Mouse (Mus musculus) Patski (cell line): ENCODE measurements around the gene Tchp. TPM values are rescaled to one million over a fixed set of nuclear protein-coding genes. Genes with fewer than 3 reads are reported as not detected.
A peak's percentile ranks its signal among the peaks of the same experiment; 100 is the strongest.

Source experiments
- ATAC-seq: fragments of 100-300 bp; one replicate; pipeline ENCODE4 v1.8.0; 2021
- CTCF ChIA-PET: fragments of 350-600 bp; sonication (Branson Sonifier 250); formaldehyde crosslinking; loops from one replicate; lab custom pipeline; 2022; ENCODE audit warnings: inconsistent platforms; lab: Charles Lee
- POLR2A ChIA-PET: fragments of 350-600 bp; sonication (Branson Sonifier 250); formaldehyde crosslinking; loops from one replicate; lab custom pipeline; 2022; ENCODE audit warnings: antibody characterized with exemption, inconsistent platforms; lab: Charles Lee
- DNase-seq: peaks from one replicate; pipeline ENCODE4 v3.0.0-alpha.2; 2011; ENCODE audit warnings: low read depth, low spot score
- H3K27me3 ChIP-seq: fragments of 371-371 bp; one replicate; pipeline ENCODE4 v1.5.1; 2021
- CTCF ChIP-seq: fragments of 100-300 bp; IDR thresholded peaks from one replicate; pipeline ENCODE4 v1.5.1; 2021
- in situ Hi-C: fragments of 300-500 bp; cut with MboI; formaldehyde crosslinking; loops from 3 replicates; pipeline ENCODE4 v1.11.1; 2018; ENCODE audit warnings: low pct_unique_long_range_greater_than_20kb, mixed read lengths
- polyA plus RNA-seq: library from polyadenylated mRNA; unstranded; gene quantifications from one replicate; pipeline ENCODE4 v1.2.3, GENCODE M21; 2021

Tchp gene
- 24.5 TPM for polyA plus RNA-seq

GRCm38 (mm10) chr5:114707265-114708068 is at the start of gene Tchp:
Tchp (plus strand) TSS chr5:114707760.
- no peak for TF ChIP-seq CTCF
- ChIA-PET CTCF (no interaction called here), POLR2A (interaction anchor here (0.8 to 1.5 kb wide), 2 partner anchors 14 to 642 kb away, joined by 3 to 4 read pairs; partner anchors contain the start of gene Cox6a1)
- DNase-seq (peak; percentile 68), ATAC-seq (peak; percentile 68)
- in situ Hi-C loops = no loop called here
- no peaks in the 10 kb centered on the region for H3K27me3 ChIP-seq

GRCm38 (mm10) chr5:114658255-114658654 is 49.3 kb upstream of the Tchp start, which contains the start of gene Trpv4:
Trpv4 (minus strand) TSS chr5:114658421.
- TF ChIP-seq CTCF = no peak
- ATAC-seq (peak; percentile 44), DNase-seq (no peak)
- ChIA-PET POLR2A (interaction anchor here (0.8 to 1.9 kb wide), 2 partner anchors 9 to 19 kb away, joined by 3 to 8 read pairs; no protein-coding TSS in a partner anchor), CTCF (interaction anchor here (2.5 kb wide), 1 partner anchor 8 kb away, joined by 10 read pairs; no protein-coding TSS in a partner anchor)
- in situ Hi-C loops = no loop called here
- H3K27me3 ChIP-seq = no peaks in the 10 kb centered on the region

GRCm38 (mm10) chr5:114661029-114661428 is 46.5 kb upstream of the Tchp start:
- TF ChIP-seq CTCF = no peak
- DNase-seq (no peak), ATAC-seq (no peak)
- POLR2A ChIA-PET = interaction anchor here (0.7 to 1.3 kb wide), 2 partner anchors 13 to 112 kb away, joined by 3 to 4 read pairs; no protein-coding TSS in a partner anchor
- in situ Hi-C loops = no loop called here
- CTCF ChIA-PET = interaction anchor here (1.3 to 2.2 kb wide), 4 partner anchors 9 to 35 kb away, joined by 4 to 14 read pairs (median 6); no protein-coding TSS in a partner anchor
- H3K27me3 ChIP-seq = no peaks in the 10 kb centered on the region

GRCm38 (mm10) chr5:114664139-114664538 is 43.4 kb upstream of the Tchp start:
- ATAC-seq = no peak
- no peaks in the 10 kb centered on the region for H3K27me3 ChIP-seq
- no peak for DNase-seq
- ChIA-PET CTCF (interaction anchor here (1.1 to 7.2 kb wide), 3 partner anchors 13 to 27 kb away, joined by 3 to 50 read pairs (median 8); no protein-coding TSS in a partner anchor), POLR2A (interaction anchor here (0.6 to 1.2 kb wide), 2 partner anchors 9 to 304 kb away, joined by 3 to 4 read pairs; no protein-coding TSS in a partner anchor)
- in situ Hi-C loops = no loop called here
- no peak for TF ChIP-seq CTCF

GRCm38 (mm10) chr5:114664750-114665149 is 42.8 kb upstream of the Tchp start:
- CTCF ChIA-PET = interaction anchor here (1.1 to 7.2 kb wide), 4 partner anchors 14 to 39 kb away, joined by 3 to 50 read pairs (median 8); no protein-coding TSS in a partner anchor
- POLR2A ChIA-PET = interaction anchor here (0.6 to 1.2 kb wide), 2 partner anchors 9 to 303 kb away, joined by 3 to 4 read pairs; no protein-coding TSS in a partner anchor
- H3K27me3 ChIP-seq = no peaks in the 10 kb centered on the region
- in situ Hi-C loops = no loop called here
- ATAC-seq = no peak
- no peak for TF ChIP-seq CTCF
- DNase-seq = peak; percentile 35

- POLR2A ChIA-PET = interaction anchor here (1.0 kb wide), 1 partner anchor 27 kb away, joined by 3 read pairs; no protein-coding TSS in a partner anchor
- CTCF ChIA-PET = interaction anchor here (0.7 to 7.2 kb wide), 5 partner anchors 10 to 41 kb away, joined by 3 to 50 read pairs (median 10); no protein-coding TSS in a partner anchor
- DNase-seq (no peak), ATAC-seq (no peak)
- in situ Hi-C loops = no loop called here
- H3K27me3 ChIP-seq = no peaks in the 10 kb centered on the region
- no peak for TF ChIP-seq CTCF
Observed at GRCm38 (mm10) chr5:114666659-114667058, 40.9 kb upstream of the Tchp start.

GRCm38 (mm10) chr5:114667228-114667856 is 40.2 kb upstream of the Tchp start:
- peak; percentile 100 for TF ChIP-seq CTCF
- peak; percentile 72 for ATAC-seq
- H3K27me3 ChIP-seq = no peaks in the 10 kb centered on the region
- peak; percentile 92 for DNase-seq
- ChIA-PET POLR2A (interaction anchor here (1.0 kb wide), 1 partner anchor 32 kb away, joined by 3 read pairs; no protein-coding TSS in a partner anchor), CTCF (interaction anchor here (0.8 to 7.2 kb wide), 10 partner anchors 11 to 137 kb away, joined by 3 to 50 read pairs (median 6); partner anchors contain the start of gene Gltp)
- in situ Hi-C loops = no loop called here

GRCm38 (mm10) chr5:114669014-114669413 is 38.5 kb upstream of the Tchp start:
- ChIA-PET CTCF (interaction anchor here (1.1 to 7.2 kb wide), 6 partner anchors 9 to 136 kb away, joined by 3 to 50 read pairs (median 6); partner anchors contain the start of gene Gltp), POLR2A (interaction anchor here (1.1 kb wide), 1 partner anchor 29 kb away, joined by 3 read pairs; no protein-coding TSS in a partner anchor)
- in situ Hi-C loops = no loop called here
- no peaks in the 10 kb centered on the region for H3K27me3 ChIP-seq
- DNase-seq = no peak
- TF ChIP-seq CTCF = no peak
- no peak for ATAC-seq

GRCm38 (mm10) chr5:114673114-114673513 is 34.4 kb upstream of the Tchp start:
- no peak for TF ChIP-seq CTCF
- H3K27me3 ChIP-seq = no peaks in the 10 kb centered on the region
- ChIA-PET POLR2A (no interaction called here), CTCF (interaction anchor here (1.0 kb wide), 1 partner anchor 34 kb away, joined by 3 read pairs; no protein-coding TSS in a partner anchor)
- ATAC-seq (peak; percentile 29), DNase-seq (no peak)
- in situ Hi-C loops = no loop called here
